Mouse (Mus musculus) embryonic facial prominence, embryonic 11.5 days (tissue): ENCODE measurements at regions not wholly inside any gene's neighbourhood (a gene's known extent, or its start where the extent isn't known, plus 50 kb on each side); places are given as distances from the start of the nearest gene placed in this dataset.

Experiments used
- ATAC-seq: fragments of 200-750 bp; cut with Nextera tagmentation; replicated peaks from 2 replicates; pipeline ENCODE4 v1.8.0; 2017; ENCODE audit warnings: low read depth; ENCODE audit not compliant: insufficient number of reproducible peaks, low FRiP score, low TSS enrichment
- DNase-seq: peaks from one replicate; pipeline ENCODE4 v3.0.0-alpha.2; 2015; ENCODE audit warnings: low spot score
- H3K27ac ChIP-seq: fragments of 300-500 bp; sonication (generic); replicated peaks from 2 replicates; pipeline ENCODE4 v1.5.1; 2014; ENCODE audit warnings: mild to moderate bottlenecking, low read depth, low read length, control low read depth
- H3K27me3 ChIP-seq: fragments of 300-500 bp; sonication (generic); 2 replicates; pipeline ENCODE4 v1.6.1; 2014; ENCODE audit warnings: mild to moderate bottlenecking, low read length, moderate library complexity, mixed read lengths; ENCODE audit not compliant: control insufficient read depth, insufficient read depth
- H3K36me3 ChIP-seq: fragments of 300-500 bp; sonication (generic); replicated peaks from 2 replicates; pipeline ENCODE4 v1.6.1; 2014; ENCODE audit warnings: low read depth, mild to moderate bottlenecking, low read length, moderate library complexity, mixed read lengths; ENCODE audit not compliant: control insufficient read depth, insufficient read depth
- H3K4me1 ChIP-seq: fragments of 300-500 bp; sonication (generic); 2 replicates; pipeline ENCODE4 v1.6.1; 2014; ENCODE audit warnings: low read length, mixed read lengths; ENCODE audit not compliant: control insufficient read depth, insufficient read depth
- H3K4me2 ChIP-seq: fragments of 300-500 bp; sonication (generic); 2 replicates; pipeline ENCODE4 v1.6.1; 2014; ENCODE audit warnings: low read depth, mild to moderate bottlenecking, control low read depth, low read length, moderate library complexity
- H3K4me3 ChIP-seq: fragments of 300-500 bp; sonication (generic); 2 replicates; pipeline ENCODE4 v1.5.1; 2014; ENCODE audit warnings: low read depth, low read length, control low read depth
- H3K9ac ChIP-seq: fragments of 300-500 bp; sonication (generic); replicated peaks from 2 replicates; pipeline ENCODE4 v1.6.1; 2014; ENCODE audit warnings: mild to moderate bottlenecking, control low read depth, low read length
- H3K9me3 ChIP-seq: fragments of 300-500 bp; sonication (generic); replicated peaks from 2 replicates; pipeline ENCODE4 v1.6.1; 2016; ENCODE audit warnings: mild to moderate bottlenecking, low read length, inconsistent platforms, mixed read lengths; ENCODE audit not compliant: control insufficient read depth
- WGBS: fragments of 180-500 bp; shearing (Covaris S2); extraction: QIAGEN DNeasy Blood & Tissue Kit; methylation state at CpG from one replicate; pipeline ENCODE4 v1.1.7; 2014; 5-methylcytosine and 5-hydroxymethylcytosine counted together

- Histone ChIP-seq H3K4me3 (no peak overlapping the region), H3K9ac (no peak overlapping the region), H3K4me1 (no peaks in the 10 kb centered on the region), H3K27ac (no peak overlapping the region), H3K9me3 (no peaks in the 10 kb centered on the region), H3K27me3 (no peaks in the 10 kb centered on the region), H3K4me2 (no peak overlapping the region), H3K36me3 (no peaks in the 10 kb centered on the region)
- DNase-seq (no peak), ATAC-seq (no peak)
- WGBS = 50% methylated on average over 7 of the region's 7 CpGs
These were observed 937.7 kb upstream of the Zeb2 start for GRCm38 (mm10) chr2:46054902-46055301.

- no peak for DNase-seq
- Histone ChIP-seq H3K4me2 (no peak overlapping the region), H3K36me3 (no peaks in the 10 kb centered on the region), H3K9ac (no peak overlapping the region), H3K27ac (no peak overlapping the region), H3K9me3 (no peaks in the 10 kb centered on the region), H3K4me3 (no peak overlapping the region), H3K4me1 (no peaks in the 10 kb centered on the region), H3K27me3 (no peaks in the 10 kb centered on the region)
- 85% methylated on average over 1 of the region's 1 CpGs for WGBS
- no peak for ATAC-seq
These were observed 904.7 kb upstream of the Zeb2 start for GRCm38 (mm10) chr2:46021854-46022253.

GRCm38 (mm10) chr2:46013771-46014269, 896.6 kb upstream of the Zeb2 start:
- DNase-seq = no peak
- Histone ChIP-seq H3K27ac (no peak overlapping the region), H3K4me2 (no peak overlapping the region), H3K9me3 (no peaks in the 10 kb centered on the region), H3K36me3 (no peaks in the 10 kb centered on the region), H3K9ac (no peak overlapping the region), H3K4me1 (no peaks in the 10 kb centered on the region), H3K27me3 (no peaks in the 10 kb centered on the region), H3K4me3 (no peak overlapping the region)
- ATAC-seq = no peak
- 66% methylated on average over 3 of the region's 3 CpGs for WGBS

- H3K36me3 ChIP-seq = no peaks in the 10 kb centered on the region
- 97% methylated on average over 1 of the region's 1 CpGs for WGBS
- no peaks in the 10 kb centered on the region for H3K9me3 ChIP-seq
- ATAC-seq = no peak
- no peaks in the 10 kb centered on the region for H3K27me3 ChIP-seq
- no peak for DNase-seq
- H3K4me2 ChIP-seq = no peak overlapping the region
- H3K4me3 ChIP-seq = no peak overlapping the region
- no peak overlapping the region for H3K27ac ChIP-seq
- H3K9ac ChIP-seq = no peak overlapping the region
- no peaks in the 10 kb centered on the region for H3K4me1 ChIP-seq
These were observed 895.5 kb upstream of the Zeb2 start for GRCm38 (mm10) chr2:46012716-46013115.

- no peak for DNase-seq
- no peaks in the 10 kb centered on the region for H3K4me1 ChIP-seq
- no peaks in the 10 kb centered on the region for H3K27me3 ChIP-seq
- H3K9me3 ChIP-seq = no peaks in the 10 kb centered on the region
- H3K4me3 ChIP-seq = no peak overlapping the region
- H3K9ac ChIP-seq = no peak overlapping the region
- no peaks in the 10 kb centered on the region for H3K36me3 ChIP-seq
- no peak for ATAC-seq
- no peak overlapping the region for H3K27ac ChIP-seq
- H3K4me2 ChIP-seq = no peak overlapping the region
These were observed 858.0 kb upstream of the Zeb2 start for GRCm38 (mm10) chr2:45975157-45975556.

GRCm38 (mm10) chr2:45968635-45969034, 851.4 kb upstream of the Zeb2 start:
- H3K27ac ChIP-seq = no peak overlapping the region
- no peak overlapping the region for H3K9ac ChIP-seq
- no peaks in the 10 kb centered on the region for H3K36me3 ChIP-seq
- no peak for DNase-seq
- WGBS = 87% methylated on average over 5 of the region's 5 CpGs
- H3K9me3 ChIP-seq = no peaks in the 10 kb centered on the region
- no peak overlapping the region for H3K4me3 ChIP-seq
- no peaks in the 10 kb centered on the region for H3K4me1 ChIP-seq
- no peak overlapping the region for H3K4me2 ChIP-seq
- ATAC-seq = no peak
- H3K27me3 ChIP-seq = no peaks in the 10 kb centered on the region

- Histone ChIP-seq H3K4me1 (no peaks in the 10 kb centered on the region), H3K27me3 (no peaks in the 10 kb centered on the region), H3K36me3 (no peaks in the 10 kb centered on the region), H3K4me3 (no peak overlapping the region), H3K27ac (no peak overlapping the region), H3K9me3 (no peaks in the 10 kb centered on the region), H3K4me2 (no peak overlapping the region), H3K9ac (no peak overlapping the region)
- DNase-seq (no peak), ATAC-seq (no peak)
- 69% methylated on average over 4 of the region's 4 CpGs for WGBS
These were observed 839.7 kb upstream of the Zeb2 start for GRCm38 (mm10) chr2:45956792-45957330.

GRCm38 (mm10) chr2:45948758-45949157, 831.6 kb upstream of the Zeb2 start:
- H3K36me3 ChIP-seq = no peaks in the 10 kb centered on the region
- no peak overlapping the region for H3K4me3 ChIP-seq
- no peak overlapping the region for H3K9ac ChIP-seq
- no peak for ATAC-seq
- H3K27me3 ChIP-seq = no peaks in the 10 kb centered on the region
- 83% methylated on average over 1 of the region's 1 CpGs for WGBS
- no peak overlapping the region for H3K27ac ChIP-seq
- no peaks in the 10 kb centered on the region for H3K9me3 ChIP-seq
- DNase-seq = no peak
- H3K4me1 ChIP-seq = no peaks in the 10 kb centered on the region
- no peak overlapping the region for H3K4me2 ChIP-seq
